Mouse (Mus musculus): ENCODE measurements at regions not wholly inside any gene's neighbourhood (a gene's known extent, or its start where the extent isn't known, plus 50 kb on each side); places are given as distances from the start of the nearest gene placed in this dataset.

- DNase-seq (ENCODE audit: low read depth, low spot score) = no peak
These were observed 85.9 kb upstream of the Hs3st1 start for GRCm38 (mm10) chr5:39841186-39841585.

GRCm38 (mm10) chr5:39840576-39840975 is 85.3 kb upstream of the Hs3st1 start:
- DNase-seq (ENCODE audit: low read depth, low spot score) = no peak

DNA sequence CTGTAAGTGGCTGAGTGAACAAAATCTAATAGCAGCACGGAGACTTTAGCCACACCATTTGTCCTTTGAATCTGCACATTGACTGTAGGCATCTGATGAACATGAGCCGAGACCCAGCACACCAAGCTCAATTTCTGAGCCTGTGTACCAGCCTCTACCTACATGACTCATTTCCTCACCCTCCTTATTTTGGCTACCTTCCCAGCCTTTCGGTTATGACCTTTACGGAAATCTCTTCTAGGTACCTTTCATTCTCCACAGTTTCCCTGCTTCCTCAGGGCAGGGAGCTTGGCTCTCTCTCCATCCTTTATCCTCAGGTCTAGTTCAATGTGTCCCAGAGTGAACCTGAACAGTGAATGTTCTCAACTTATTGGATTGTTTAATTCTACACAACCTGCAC is 77.3 kb upstream of the Hs3st1 start:
- no peak for DNase-seq (ENCODE audit: low read depth, low spot score)

- no peak for DNase-seq (ENCODE audit: low read depth, low spot score)
These were observed 69.4 kb upstream of the Hs3st1 start for GRCm38 (mm10) chr5:39824680-39825079.

DNA sequence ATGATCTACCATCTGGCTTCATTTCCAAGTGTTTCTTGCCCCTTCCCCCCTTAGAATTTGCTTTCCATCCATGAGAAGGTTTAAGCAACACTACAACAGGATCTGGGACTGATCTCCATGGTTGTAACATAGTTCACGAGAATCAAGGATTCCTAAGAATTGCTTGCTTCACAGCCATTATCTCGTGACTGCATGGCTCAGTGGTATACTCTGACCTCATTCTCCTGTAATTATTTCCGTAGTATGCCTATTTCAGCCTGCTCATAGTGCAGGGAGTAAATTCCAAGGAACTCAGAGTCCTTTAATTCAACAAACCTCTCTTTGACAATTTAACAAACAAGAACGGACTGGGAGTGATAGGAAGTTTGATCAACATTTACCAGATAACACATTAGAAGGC is 51.4 kb upstream of the Hs3st1 start:
- DNase-seq (ENCODE audit: low read depth, low spot score) = no peak
